In genomic region chr15:4077978-4078377, GRCm38 (mm10) we compare ENCODE assay signal across 24 mouse cellular contexts.
"Had no signal": no experiment of that assay in that cellular context is flagged by ENCODE, and none has a peak within 500 bp of the region (broad histone marks: within the 10 kb centered on the region; RNA-seq: fewer than 3 reads in every experiment).

No protein-coding gene starts in this region.

- H3K36me3 ChIP-seq: neural tube, embryonic 12.5 days had no signal

- H3K4me1 ChIP-seq: limb, embryonic 12.5 days; limb, embryonic 15.5 days; midbrain, embryonic 10.5 days; midbrain, embryonic 13.5 days; neural tube, embryonic 12.5 days; neural tube, embryonic 15.5 days had no signal

- H3K27ac ChIP-seq: left cerebral cortex, adult 2 months; limb, embryonic 12.5 days; limb, embryonic 15.5 days; liver, embryonic 14.5 days; macrophage; midbrain, embryonic 10.5 days; midbrain, embryonic 13.5 days; neural tube, embryonic 12.5 days; neural tube, embryonic 15.5 days had no signal

- H3K4me3 ChIP-seq: left cerebral cortex, adult 2 months; limb, embryonic 12.5 days; limb, embryonic 15.5 days; midbrain, embryonic 10.5 days; midbrain, embryonic 13.5 days; neural tube, embryonic 12.5 days; neural tube, embryonic 15.5 days had no signal

- DNase-seq: kidney, adult 18-20 months; kidney, adult 9 months; kidney, postnatal 14 days; kidney, postnatal 4 days; layer of hippocampus, adult 9-11 months; layer of hippocampus, postnatal 36 days; left cerebral cortex, postnatal 4 days; liver, postnatal 0 days; lung, embryonic 14.5 days; retina, postnatal 1 day; right cerebral cortex, postnatal 25 days; spleen, adult 18-20 months; thymus, adult 2 months; thymus, postnatal 14 days had no signal

- H3K4me2 ChIP-seq: limb, embryonic 12.5 days; limb, embryonic 15.5 days; liver, embryonic 11.5 days; lung, embryonic 14.5 days; midbrain, embryonic 13.5 days; neural tube, embryonic 12.5 days; neural tube, embryonic 15.5 days had no signal

- H3K27me3 ChIP-seq: limb, embryonic 12.5 days; limb, embryonic 15.5 days; midbrain, embryonic 13.5 days; neural tube, embryonic 12.5 days; neural tube, embryonic 15.5 days had no signal

- H3K9ac ChIP-seq: limb, embryonic 12.5 days; limb, embryonic 15.5 days; liver, embryonic 14.5 days; liver, postnatal 0 days; lung, embryonic 14.5 days; midbrain, embryonic 13.5 days; neural tube, embryonic 12.5 days; neural tube, embryonic 15.5 days had no signal

- H3K9me3 ChIP-seq: limb, embryonic 15.5 days; midbrain, embryonic 10.5 days; midbrain, embryonic 13.5 days; neural tube, embryonic 12.5 days; neural tube, embryonic 15.5 days had no signal
